Mouse (Mus musculus): ENCODE data around the gene Dapp1.
"Not testable (repeated sequence)": the region's sequence is repeated elsewhere in the genome, so short reads cannot be mapped to it uniquely, and the experiment has no call there.

- TF ChIP-seq POLR2A (IDR thresholded peaks at IDR 0.05; ENCODE audit: borderline replicate concordance, low read depth, low read length); CTCF (IDR thresholded peaks at IDR 0.05; ENCODE audit: low read depth, low read length): not testable (repeated sequence)
Measured at GRCm38 (mm10) chr3:137914567-137914966, 66.8 kb downstream of the Dapp1 start.

All from bone marrow macrophage, adult 2 months (primary cell).